Mouse (Mus musculus) forebrain, embryonic 16.5 days (tissue): ENCODE data around the gene Traf2. TPM values are rescaled to one million over a fixed set of nuclear protein-coding genes. Genes with fewer than 3 reads are reported as not detected.

ENCODE experiments used
- ATAC-seq: fragments of 200-750 bp; cut with Nextera tagmentation; 2 replicates; pipeline ENCODE4 v1.8.0; 2017; ENCODE audit warnings: mild to moderate bottlenecking, moderate library complexity
- H3K27ac ChIP-seq: fragments of 300-500 bp; sonication (generic); 2 replicates; pipeline ENCODE4 v1.5.1; 2014; ENCODE audit warnings: low read length, control low read depth
- H3K27me3 ChIP-seq: fragments of 300-500 bp; sonication (generic); replicated peaks from 2 replicates; pipeline ENCODE4 v1.6.1; 2014; ENCODE audit warnings: low read length; ENCODE audit not compliant: control insufficient read depth, insufficient read depth
- H3K36me3 ChIP-seq: fragments of 300-500 bp; sonication (generic); 2 replicates; pipeline ENCODE4 v1.6.1; 2014; ENCODE audit not compliant: control insufficient read depth, insufficient read depth
- H3K4me1 ChIP-seq: fragments of 300-500 bp; sonication (generic); replicated peaks from 2 replicates; pipeline ENCODE4 v1.6.1; 2014; ENCODE audit warnings: low read length; ENCODE audit not compliant: control insufficient read depth, insufficient read depth
- H3K4me2 ChIP-seq: fragments of 300-500 bp; sonication (generic); 2 replicates; pipeline ENCODE4 v1.6.1; 2014; ENCODE audit warnings: mild to moderate bottlenecking, low read length, control low read depth
- H3K4me3 ChIP-seq: fragments of 300-500 bp; sonication (generic); replicated peaks from 2 replicates; pipeline ENCODE4 v1.5.1; 2014; ENCODE audit warnings: mild to moderate bottlenecking, low read length, control low read depth
- H3K9ac ChIP-seq: fragments of 300-500 bp; sonication (generic); replicated peaks from 2 replicates; pipeline ENCODE4 v1.6.1; 2014; ENCODE audit warnings: low read depth, low read length, control low read depth
- H3K9me3 ChIP-seq: fragments of 300-500 bp; sonication (generic); 2 replicates; pipeline ENCODE4 v1.6.1; 2016; ENCODE audit warnings: low read length; ENCODE audit not compliant: control insufficient read depth
- WGBS: fragments of 180-500 bp; shearing (Covaris S2); extraction: QIAGEN DNeasy Blood & Tissue Kit; methylation state at CpG from one replicate; pipeline ENCODE4 v1.1.7; 2014; 5-methylcytosine and 5-hydroxymethylcytosine counted together
- polyA plus RNA-seq: library from polyadenylated mRNA; unstranded; fragments of >200 nt; fragmentation: Nextera tagmentation; extraction: Ambion mirVana; gene quantifications from 2 replicates; pipeline ENCODE4 v1.2.1, GENCODE M21; 2015

Gene Traf2
- polyA plus RNA-seq, 1 experiment from 2014 or later, result 26.8 TPM

DNA sequence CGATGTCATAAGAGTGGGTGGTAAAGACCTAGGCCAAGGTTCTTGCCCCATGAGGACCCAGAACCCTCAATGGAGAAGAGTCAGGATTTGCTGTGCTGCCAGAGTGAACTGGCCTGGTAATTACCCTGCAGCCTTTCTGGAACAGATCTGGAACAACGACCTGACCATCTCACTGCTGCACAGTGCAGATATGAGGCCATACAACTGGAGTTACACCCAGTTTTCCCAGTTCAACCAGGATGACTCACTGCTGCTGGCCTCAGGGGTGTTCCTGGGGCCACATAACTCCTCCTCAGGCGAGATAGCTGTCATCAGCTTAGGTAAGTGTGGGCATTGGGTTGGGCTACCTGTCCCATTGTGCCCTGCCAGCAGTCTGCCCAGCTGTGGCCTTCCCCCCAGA, 44.0 kb downstream of the Traf2 start:
- 89% methylated on average over 3 of the region's 3 CpGs for WGBS
- no peak overlapping the region for H3K4me2 ChIP-seq

GRCm38 (mm10) chr2:25501593-25502486, 44.9 kb downstream of the Traf2 start, which contains the start of gene C8g:
TSS of gene C8g (minus strand) at chr2:25501719.
- no peak for ATAC-seq
- peaks cover 15% of the 10 kb centered on the region for H3K36me3 ChIP-seq
- H3K4me2 ChIP-seq, result peak within 1 kb of the TSS; percentile 99
- peak within 1 kb of the TSS; percentile 93 for H3K9ac ChIP-seq
- H3K4me3 ChIP-seq, result peak within 1 kb of the TSS; percentile 85
- H3K27ac ChIP-seq, result peak within 1 kb of the TSS; percentile 37
- WGBS, result 75% methylated on average over 20 of the region's 20 CpGs
- H3K27me3 ChIP-seq, result no peaks in the 10 kb centered on the region
- no peaks in the 10 kb centered on the region for H3K9me3 ChIP-seq
- H3K4me1 ChIP-seq, result peaks cover 13% of the 10 kb centered on the region

More for the DNA sequence above, 44.0 kb downstream of the Traf2 start:
- no peak overlapping the region for H3K9ac ChIP-seq
- no peak for ATAC-seq
- no peak overlapping the region for H3K4me3 ChIP-seq
- H3K4me1 ChIP-seq, result peaks cover 13% of the 10 kb centered on the region
- no peaks in the 10 kb centered on the region for H3K9me3 ChIP-seq
- no peaks in the 10 kb centered on the region for H3K27me3 ChIP-seq
- H3K27ac ChIP-seq, result no peak overlapping the region
- peaks cover 15% of the 10 kb centered on the region for H3K36me3 ChIP-seq

DNA sequence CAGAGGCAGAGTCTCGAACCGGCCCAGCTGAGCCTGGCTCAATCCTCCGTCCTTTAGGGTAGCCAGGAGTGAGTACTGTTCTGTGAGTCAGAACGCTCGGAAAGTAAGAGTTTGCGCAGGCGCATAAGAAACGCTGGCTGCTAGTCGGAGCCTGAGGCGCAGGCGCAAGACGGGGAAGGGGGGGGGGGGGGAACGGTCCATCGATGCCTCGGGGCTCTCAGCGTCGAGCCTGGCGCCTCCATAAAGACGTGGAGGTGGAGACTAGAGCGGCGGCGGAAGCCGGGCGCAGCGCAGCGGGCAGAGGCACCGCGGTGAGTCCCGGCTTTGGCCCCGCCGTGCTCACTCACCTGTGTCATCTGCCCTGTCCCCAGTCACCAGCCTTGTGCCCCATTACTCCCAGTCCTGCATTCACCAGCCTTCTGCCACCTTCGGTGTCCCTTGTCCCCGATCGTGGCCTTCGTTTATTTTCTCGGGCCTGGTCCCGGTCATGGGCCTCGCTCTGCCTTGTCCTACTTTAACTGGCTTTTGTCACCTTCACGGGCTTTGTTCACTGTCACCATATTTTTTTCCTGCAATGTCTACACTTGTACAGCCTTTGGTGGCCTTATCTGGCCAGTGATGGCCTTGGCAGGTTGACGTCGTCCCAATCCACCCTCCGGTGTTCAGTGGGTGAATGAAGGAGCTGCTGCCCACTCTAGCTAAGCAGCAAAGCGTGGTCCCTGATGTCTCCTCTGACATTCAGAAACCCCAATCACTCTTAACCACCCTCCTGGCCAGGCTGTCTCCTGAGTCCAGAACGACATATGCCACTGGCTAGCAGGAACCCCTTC, 45.9 kb downstream of the Traf2 start, which contains the start of gene Fbxw5:
Fbxw5 (plus strand) TSS at position 175 of the 830 bp plus-strand sequence.
- H3K27me3 ChIP-seq, result no peaks in the 10 kb centered on the region
- H3K27ac ChIP-seq, result peak within 1 kb of the TSS; percentile 37
- peak within 1 kb of the TSS; percentile 99 for H3K4me2 ChIP-seq
- H3K36me3 ChIP-seq, result peaks cover 15% of the 10 kb centered on the region
- under 1% methylated on average over 36 of the region's 44 CpGs for WGBS
- peak within 1 kb of the TSS; percentile 85 for H3K4me3 ChIP-seq
- peak within 1 kb of the TSS; percentile 93 for H3K9ac ChIP-seq
- no peaks in the 10 kb centered on the region for H3K9me3 ChIP-seq
- H3K4me1 ChIP-seq, result peaks cover 13% of the 10 kb centered on the region
- ATAC-seq, result peak; percentile 93

DNA sequence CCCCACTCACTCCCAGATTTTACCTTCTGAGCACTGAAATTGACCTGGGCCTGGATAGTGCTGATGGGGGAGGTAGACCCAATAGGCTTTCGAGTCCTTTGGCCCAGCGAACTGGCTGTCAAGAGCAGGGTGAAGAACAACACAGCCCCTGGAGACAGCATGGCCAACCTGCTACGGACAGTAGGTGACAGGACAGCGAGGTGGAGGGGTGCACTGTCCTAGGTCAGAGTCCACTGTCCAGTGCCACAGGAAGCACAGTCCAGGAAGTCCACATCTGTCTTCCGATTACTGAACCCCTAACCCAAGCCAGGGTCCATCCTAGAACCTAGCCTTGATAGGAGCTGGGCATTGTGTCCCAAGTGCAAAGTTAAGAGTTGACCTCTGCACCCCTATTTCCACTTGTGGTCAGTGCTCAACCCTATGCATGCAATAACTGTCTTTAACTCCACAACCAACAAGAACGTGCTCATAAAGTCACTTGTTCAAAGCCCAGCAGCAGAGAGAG, 46.6 kb downstream of the Traf2 start:
- peak overlapping the region; percentile 59 for H3K9ac ChIP-seq
- 65% methylated on average over 6 of the region's 6 CpGs for WGBS
- peaks cover 15% of the 10 kb centered on the region for H3K36me3 ChIP-seq
- no peak overlapping the region for H3K27ac ChIP-seq
- no peaks in the 10 kb centered on the region for H3K27me3 ChIP-seq
- H3K4me2 ChIP-seq, result peak overlapping the region; percentile 68
- H3K4me3 ChIP-seq, result peak overlapping the region; percentile 85
- peaks cover 13% of the 10 kb centered on the region for H3K4me1 ChIP-seq
- peak; percentile 27 for ATAC-seq
- no peaks in the 10 kb centered on the region for H3K9me3 ChIP-seq

DNA sequence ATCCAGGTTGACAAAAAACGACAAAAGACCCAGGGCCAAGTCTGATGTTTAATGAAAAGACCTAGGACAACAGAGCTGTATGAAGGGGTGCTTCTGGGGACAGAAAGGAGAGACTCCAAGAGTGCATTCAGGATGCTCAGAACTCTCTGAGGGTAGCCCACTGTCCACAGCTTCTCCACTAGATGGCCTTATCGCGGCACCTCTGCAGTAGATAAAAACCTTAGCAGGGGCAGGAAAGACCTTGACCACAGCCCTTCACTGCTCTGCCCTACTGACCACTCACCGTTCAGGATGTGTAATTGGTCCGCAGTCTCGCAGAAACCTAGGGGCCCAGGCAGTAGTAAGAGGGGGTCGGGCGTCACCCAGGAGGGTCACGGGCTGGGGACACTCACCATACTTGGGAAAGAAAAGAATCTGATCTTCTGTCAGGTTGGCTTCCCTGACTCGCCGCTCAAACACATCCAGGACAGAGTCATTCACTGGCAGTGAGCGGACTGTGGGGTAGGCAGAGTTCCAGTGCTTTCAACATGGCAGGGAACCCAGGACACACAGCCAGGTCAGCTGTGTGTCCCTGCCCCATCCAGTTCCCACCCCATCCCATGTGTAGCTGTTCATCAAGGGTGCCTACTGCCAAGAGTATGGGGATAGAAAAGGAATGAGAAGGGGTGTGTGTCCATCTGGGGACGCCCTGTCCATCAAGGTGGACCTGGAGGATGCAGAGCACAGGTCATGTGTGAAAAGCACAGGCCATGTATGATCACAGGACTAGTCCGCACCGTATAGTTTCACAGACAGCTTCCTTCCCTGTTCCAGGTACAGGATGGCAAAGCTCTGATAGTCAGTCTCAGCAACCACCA, 47.9 kb downstream of the Traf2 start:
- H3K4me1 ChIP-seq, result peaks cover 13% of the 10 kb centered on the region
- no peak overlapping the region for H3K9ac ChIP-seq
- H3K36me3 ChIP-seq, result peaks cover 2% of the 10 kb centered on the region; the same call in 1 of the 2 replicates
- no peak overlapping the region for H3K4me3 ChIP-seq
- H3K4me2 ChIP-seq, result no peak overlapping the region
- H3K27ac ChIP-seq, result no peak overlapping the region
- no peaks in the 10 kb centered on the region for H3K9me3 ChIP-seq
- H3K27me3 ChIP-seq, result no peaks in the 10 kb centered on the region
- 71% methylated on average over 15 of the region's 15 CpGs for WGBS
- no peak for ATAC-seq

DNA sequence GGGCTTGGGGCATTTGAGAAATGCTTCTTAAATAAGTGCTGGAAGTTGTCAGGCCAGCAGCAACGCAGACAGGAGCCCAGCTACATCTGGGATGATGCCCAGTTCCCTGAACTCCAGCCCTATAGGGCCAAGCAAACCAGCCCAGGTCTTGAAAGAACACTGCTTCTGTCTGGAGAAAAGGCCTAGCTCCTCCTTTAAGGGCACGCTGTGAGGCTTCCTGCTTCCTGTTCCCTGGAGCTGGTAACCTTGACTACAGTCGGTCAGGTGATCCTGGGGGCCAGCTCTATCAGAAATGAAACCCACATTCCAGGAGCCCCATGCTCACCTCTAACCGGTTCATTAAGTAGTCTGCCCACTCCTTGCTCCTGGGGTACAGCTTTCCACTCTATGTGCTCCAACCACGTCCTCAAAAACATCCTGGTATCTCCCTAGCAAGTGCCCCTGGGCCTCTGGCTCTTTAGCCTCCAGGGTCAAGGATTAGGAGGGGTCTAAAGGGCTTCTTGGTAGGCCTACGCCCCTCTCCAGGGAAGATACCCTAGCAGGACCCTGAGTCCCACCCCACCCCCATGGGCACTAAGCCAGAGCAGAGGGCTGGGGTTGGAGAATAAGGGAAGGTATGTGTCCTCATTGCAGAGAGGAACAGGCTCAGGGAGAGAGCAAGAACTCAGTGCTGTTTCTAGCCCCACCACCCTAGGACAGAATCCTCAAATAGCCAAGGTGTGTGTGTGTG, 48.7 kb downstream of the Traf2 start:
- Histone ChIP-seq H3K9ac (no peak overlapping the region), H3K4me2 (no peak overlapping the region), H3K4me3 (no peak overlapping the region), H3K27ac (no peak overlapping the region), H3K9me3 (no peaks in the 10 kb centered on the region), H3K27me3 (no peaks in the 10 kb centered on the region), H3K4me1 (peaks cover 13% of the 10 kb centered on the region), H3K36me3 (no peaks in the 10 kb centered on the region)
- ATAC-seq, result no peak
- WGBS, result 65% methylated on average over 6 of the region's 6 CpGs

DNA sequence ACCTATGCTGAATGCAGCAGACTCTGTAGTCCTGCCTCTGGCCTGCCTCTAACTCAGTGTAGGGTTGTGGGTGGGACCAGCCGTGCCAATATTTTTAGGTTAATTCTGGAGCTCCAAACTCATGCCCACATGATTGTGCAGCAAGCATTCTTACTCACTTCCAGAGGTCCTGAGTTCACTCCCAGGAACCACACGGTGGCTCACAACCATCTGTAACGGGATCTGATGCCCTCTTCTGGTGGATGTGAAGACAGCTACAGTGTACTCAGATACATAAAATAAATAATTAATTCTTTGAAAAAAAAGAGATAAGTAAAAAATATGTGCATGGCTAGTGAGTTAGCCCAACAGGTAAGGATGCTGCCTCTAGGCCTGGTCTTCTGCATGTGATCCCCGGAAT, 50.3 kb downstream of the Traf2 start:
- 45% methylated on average over 4 of the region's 4 CpGs for WGBS
- no peak overlapping the region for H3K4me3 ChIP-seq
- H3K4me2 ChIP-seq, result no peak overlapping the region
- ATAC-seq, result no peak
- H3K27ac ChIP-seq, result no peak overlapping the region
- no peak overlapping the region for H3K9ac ChIP-seq
- H3K27me3 ChIP-seq, result no peaks in the 10 kb centered on the region
- no peaks in the 10 kb centered on the region for H3K9me3 ChIP-seq
- H3K36me3 ChIP-seq, result no peaks in the 10 kb centered on the region
- peaks cover 6% of the 10 kb centered on the region for H3K4me1 ChIP-seq

DNA sequence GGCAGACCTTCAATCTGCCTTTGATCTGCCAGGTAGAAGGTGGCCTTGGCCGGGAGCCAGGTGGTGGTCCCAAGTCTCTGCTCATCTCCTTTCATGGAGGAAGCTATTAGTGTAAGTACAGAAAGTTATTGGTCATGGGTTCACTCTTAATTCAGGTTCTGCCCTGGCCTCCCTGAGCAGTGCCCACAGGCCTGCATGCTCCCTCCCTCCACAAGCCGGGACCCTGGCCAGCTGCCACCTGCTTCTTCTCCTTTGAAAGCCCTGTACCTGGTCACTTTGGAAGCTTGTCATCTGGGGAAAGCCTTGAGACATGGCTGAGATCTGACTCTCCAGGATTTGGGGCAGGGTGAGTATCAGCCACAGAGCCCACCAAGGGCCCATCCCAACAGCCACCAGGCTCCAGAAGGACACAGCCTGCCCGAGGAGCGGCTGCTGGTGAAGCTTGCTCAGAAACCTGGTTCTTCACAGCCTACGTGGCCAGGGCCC, 53.2 kb downstream of the Traf2 start, which contains the start of gene Lcn12:
Lcn12 (minus strand) TSS at position 436 of the 486 bp plus-strand sequence.
- Histone ChIP-seq H3K36me3 (no peaks in the 10 kb centered on the region), H3K4me2 (no peak within 1 kb of the TSS), H3K27ac (no peak within 1 kb of the TSS), H3K4me1 (no peaks in the 10 kb centered on the region), H3K9ac (no peak within 1 kb of the TSS), H3K4me3 (no peak within 1 kb of the TSS), H3K9me3 (no peaks in the 10 kb centered on the region), H3K27me3 (no peaks in the 10 kb centered on the region)
- WGBS, result 87% methylated on average over 5 of the region's 5 CpGs
- ATAC-seq, result no peak
